Mouse (Mus musculus) midbrain, embryonic 12.5 days (tissue): ENCODE data around the gene Slc9a3r1. TPM values are rescaled to one million over a fixed set of nuclear protein-coding genes. Genes with fewer than 3 reads are reported as not detected.

Experiments
- ATAC-seq: fragments of 200-750 bp; cut with Nextera tagmentation; 2 replicates; pipeline ENCODE4 v1.8.0; 2017; ENCODE audit warnings: low read depth, moderate TSS enrichment, moderate library complexity; ENCODE audit not compliant: low FRiP score
- H3K27ac ChIP-seq: fragments of 300-500 bp; sonication (generic); replicated peaks from 2 replicates; pipeline ENCODE4 v1.5.1; 2016; ENCODE audit warnings: mild to moderate bottlenecking
- H3K27me3 ChIP-seq: fragments of 300-500 bp; sonication (generic); 2 replicates; pipeline ENCODE4 v1.6.1; 2016; ENCODE audit warnings: mild to moderate bottlenecking
- H3K36me3 ChIP-seq: fragments of 300-500 bp; sonication (generic); 2 replicates; pipeline ENCODE4 v1.6.1; 2016
- H3K4me1 ChIP-seq: fragments of 300-500 bp; sonication (generic); 2 replicates; pipeline ENCODE4 v1.6.1; 2016
- H3K4me2 ChIP-seq: fragments of 300-500 bp; sonication (generic); replicated peaks from 2 replicates; pipeline ENCODE4 v1.6.1; 2016; ENCODE audit warnings: mild to moderate bottlenecking, moderate library complexity
- H3K4me3 ChIP-seq: fragments of 300-500 bp; sonication (generic); 2 replicates; pipeline ENCODE4 v1.5.1; 2016; ENCODE audit warnings: mild to moderate bottlenecking
- H3K9ac ChIP-seq: fragments of 300-500 bp; sonication (generic); replicated peaks from 2 replicates; pipeline ENCODE4 v1.6.1; 2016; ENCODE audit warnings: mild to moderate bottlenecking, moderate library complexity
- H3K9me3 ChIP-seq: fragments of 300-500 bp; sonication (generic); 2 replicates; pipeline ENCODE4 v1.6.1; 2016; ENCODE audit warnings: mild to moderate bottlenecking
- WGBS: fragments of 180-500 bp; shearing (Covaris S2); methylation state at CpG from one replicate; pipeline ENCODE4 v1.1.7; 2016; 5-methylcytosine and 5-hydroxymethylcytosine counted together
- polyA plus RNA-seq: library from polyadenylated mRNA; unstranded; fragments of >200 nt; fragmentation: Nextera tagmentation; extraction: Ambion mirVana; gene quantifications from 2 replicates; pipeline ENCODE4 v1.2.1, GENCODE M21; 2016

The Slc9a3r1 gene
- polyA plus RNA-seq, 1 experiment from 2014 or later: 34.3 TPM

GRCm38 (mm10) chr11:115200520-115200919, 37.4 kb downstream of the Slc9a3r1 start:
- Histone ChIP-seq H3K4me2 (no peak overlapping the region), H3K27ac (no peak overlapping the region), H3K9ac (no peak overlapping the region), H3K4me3 (no peak overlapping the region), H3K9me3 (no peaks in the 10 kb centered on the region), H3K27me3 (no peaks in the 10 kb centered on the region), H3K4me1 (no peaks in the 10 kb centered on the region), H3K36me3 (peaks cover 41% of the 10 kb centered on the region)
- no peak for ATAC-seq
- 88% methylated on average over 4 of the region's 4 CpGs for WGBS

GRCm38 (mm10) chr11:115202316-115202715, 39.2 kb downstream of the Slc9a3r1 start:
- H3K4me3 ChIP-seq: no peak overlapping the region
- H3K4me1 ChIP-seq: 0 out of 2 replicates have a peak, but pooled peaks cover 2% of the 10 kb centered on the region
- no peaks in the 10 kb centered on the region for H3K27me3 ChIP-seq
- peak; percentile 79; the same call in 1 of the 2 replicates for ATAC-seq
- H3K36me3 ChIP-seq: peaks cover 53% of the 10 kb centered on the region
- H3K9ac ChIP-seq: no peak overlapping the region
- no peaks in the 10 kb centered on the region for H3K9me3 ChIP-seq
- H3K27ac ChIP-seq: no peak overlapping the region
- no peak overlapping the region for H3K4me2 ChIP-seq
- WGBS: 16% methylated on average over 12 of the region's 12 CpGs

- Histone ChIP-seq H3K27ac (no peak overlapping the region), H3K27me3 (no peaks in the 10 kb centered on the region), H3K4me3 (no peak overlapping the region), H3K4me2 (no peak overlapping the region), H3K36me3 (peaks cover 51% of the 10 kb centered on the region), H3K4me1 (0 out of 2 replicates have a peak, but pooled peaks cover 2% of the 10 kb centered on the region), H3K9ac (no peak overlapping the region), H3K9me3 (no peaks in the 10 kb centered on the region)
- no peak for ATAC-seq
- WGBS: 98% methylated on average over 9 of the region's 9 CpGs
Observed at GRCm38 (mm10) chr11:115202756-115203155, 39.6 kb downstream of the Slc9a3r1 start.

GRCm38 (mm10) chr11:115208126-115208525, 45.0 kb downstream of the Slc9a3r1 start:
- no peak for ATAC-seq
- no peak overlapping the region for H3K27ac ChIP-seq
- no peak overlapping the region for H3K4me3 ChIP-seq
- WGBS: 87% methylated on average over 12 of the region's 12 CpGs
- H3K27me3 ChIP-seq: no peaks in the 10 kb centered on the region; the same call in 1 of the 2 replicates
- peaks cover 16% of the 10 kb centered on the region; the same call in 1 of the 2 replicates for H3K4me1 ChIP-seq
- H3K9ac ChIP-seq: no peak overlapping the region
- H3K36me3 ChIP-seq: peaks cover 41% of the 10 kb centered on the region
- no peak overlapping the region for H3K4me2 ChIP-seq
- H3K9me3 ChIP-seq: no peaks in the 10 kb centered on the region

GRCm38 (mm10) chr11:115208776-115209732, 45.9 kb downstream of the Slc9a3r1 start:
- H3K4me3 ChIP-seq: no peak overlapping the region
- peaks cover 41% of the 10 kb centered on the region for H3K36me3 ChIP-seq
- no peak for ATAC-seq
- no peaks in the 10 kb centered on the region for H3K9me3 ChIP-seq
- H3K27ac ChIP-seq: no peak overlapping the region
- H3K4me2 ChIP-seq: no peak overlapping the region
- H3K9ac ChIP-seq: no peak overlapping the region
- no peaks in the 10 kb centered on the region; the same call in 1 of the 2 replicates for H3K27me3 ChIP-seq
- WGBS: 79% methylated on average over 25 of the region's 25 CpGs
- H3K4me1 ChIP-seq: peaks cover 16% of the 10 kb centered on the region; the same call in 1 of the 2 replicates

GRCm38 (mm10) chr11:115209958-115210357, 46.8 kb downstream of the Slc9a3r1 start:
- no peak overlapping the region for H3K4me2 ChIP-seq
- 72% methylated on average over 7 of the region's 7 CpGs for WGBS
- no peak overlapping the region for H3K4me3 ChIP-seq
- no peaks in the 10 kb centered on the region; the same call in 1 of the 2 replicates for H3K27me3 ChIP-seq
- H3K27ac ChIP-seq: no peak overlapping the region
- no peak overlapping the region for H3K9ac ChIP-seq
- H3K4me1 ChIP-seq: peaks cover 18% of the 10 kb centered on the region
- no peaks in the 10 kb centered on the region for H3K9me3 ChIP-seq
- H3K36me3 ChIP-seq: peaks cover 40% of the 10 kb centered on the region
- ATAC-seq: no peak

- H3K27ac ChIP-seq: no peak overlapping the region
Observed at GRCm38 (mm10) chr11:115212116-115212515, 49.0 kb downstream of the Slc9a3r1 start.

GRCm38 (mm10) chr11:115215123-115215522, 52.0 kb downstream of the Slc9a3r1 start:
- H3K4me3 ChIP-seq: no peak overlapping the region
- no peaks in the 10 kb centered on the region; the same call in 1 of the 2 replicates for H3K27me3 ChIP-seq
- no peak overlapping the region for H3K4me2 ChIP-seq
- WGBS: 42% methylated on average over 4 of the region's 5 CpGs
- H3K4me1 ChIP-seq: peaks cover 9% of the 10 kb centered on the region
- H3K36me3 ChIP-seq: peaks cover 5% of the 10 kb centered on the region; the same call in 1 of the 2 replicates
- H3K27ac ChIP-seq: no peak overlapping the region
- no peaks in the 10 kb centered on the region for H3K9me3 ChIP-seq
- ATAC-seq: no peak
- H3K9ac ChIP-seq: no peak overlapping the region

More at GRCm38 (mm10) chr11:115212116-115212515, 49.0 kb downstream of the Slc9a3r1 start:
- H3K4me2 ChIP-seq: no peak overlapping the region
- H3K36me3 ChIP-seq: peaks cover 22% of the 10 kb centered on the region; the same call in 1 of the 2 replicates
- no peak overlapping the region for H3K9ac ChIP-seq
- ATAC-seq: no peak
- H3K9me3 ChIP-seq: no peaks in the 10 kb centered on the region
- WGBS: 63% methylated on average over 13 of the region's 13 CpGs
- no peak overlapping the region for H3K4me3 ChIP-seq
- H3K27me3 ChIP-seq: no peaks in the 10 kb centered on the region; the same call in 1 of the 2 replicates
- peaks cover 16% of the 10 kb centered on the region for H3K4me1 ChIP-seq

- no peak overlapping the region for H3K4me2 ChIP-seq
- no peak overlapping the region for H3K9ac ChIP-seq
- no peaks in the 10 kb centered on the region for H3K27me3 ChIP-seq
- H3K9me3 ChIP-seq: no peaks in the 10 kb centered on the region
- ATAC-seq: no peak
- 65% methylated on average over 18 of the region's 18 CpGs for WGBS
- no peak overlapping the region for H3K4me3 ChIP-seq
- H3K36me3 ChIP-seq: peaks cover 7% of the 10 kb centered on the region; the same call in 1 of the 2 replicates
- peaks cover 12% of the 10 kb centered on the region; the same call in 1 of the 2 replicates for H3K4me1 ChIP-seq
- no peak overlapping the region for H3K27ac ChIP-seq
Observed at GRCm38 (mm10) chr11:115217439-115218410, 54.6 kb downstream of the Slc9a3r1 start.

- 79% methylated on average over 9 of the region's 9 CpGs for WGBS
Observed at GRCm38 (mm10) chr11:115219263-115219662, 56.1 kb downstream of the Slc9a3r1 start.

GRCm38 (mm10) chr11:115219685-115220084, 56.5 kb downstream of the Slc9a3r1 start:
- no peak overlapping the region for H3K27ac ChIP-seq
- no peak overlapping the region for H3K4me2 ChIP-seq
- H3K9ac ChIP-seq: no peak overlapping the region
- no peaks in the 10 kb centered on the region for H3K27me3 ChIP-seq
- no peak for ATAC-seq
- H3K4me3 ChIP-seq: no peak overlapping the region
- 95% methylated on average over 10 of the region's 10 CpGs for WGBS
- H3K9me3 ChIP-seq: no peaks in the 10 kb centered on the region
- H3K4me1 ChIP-seq: peaks cover 11% of the 10 kb centered on the region; the same call in 1 of the 2 replicates
- peaks cover 7% of the 10 kb centered on the region; the same call in 1 of the 2 replicates for H3K36me3 ChIP-seq

More at GRCm38 (mm10) chr11:115219263-115219662, 56.1 kb downstream of the Slc9a3r1 start:
- ATAC-seq: no peak
- Histone ChIP-seq H3K9me3 (no peaks in the 10 kb centered on the region), H3K9ac (no peak overlapping the region), H3K4me1 (peaks cover 12% of the 10 kb centered on the region; the same call in 1 of the 2 replicates), H3K27me3 (no peaks in the 10 kb centered on the region), H3K27ac (no peak overlapping the region), H3K4me3 (no peak overlapping the region), H3K36me3 (peaks cover 7% of the 10 kb centered on the region; the same call in 1 of the 2 replicates), H3K4me2 (no peak overlapping the region)
